Mouse (Mus musculus) R1 (cell line): ENCODE results near the gene Hs3st4.
A peak's percentile ranks its signal among the peaks of the same experiment; 100 is the strongest.

Experiments used
- DNase-seq: peaks from one replicate; pipeline ENCODE4 v3.0.0-alpha.2; 2018; ENCODE audit warnings: low read depth, low spot score

The Hs3st4 gene

DNA sequence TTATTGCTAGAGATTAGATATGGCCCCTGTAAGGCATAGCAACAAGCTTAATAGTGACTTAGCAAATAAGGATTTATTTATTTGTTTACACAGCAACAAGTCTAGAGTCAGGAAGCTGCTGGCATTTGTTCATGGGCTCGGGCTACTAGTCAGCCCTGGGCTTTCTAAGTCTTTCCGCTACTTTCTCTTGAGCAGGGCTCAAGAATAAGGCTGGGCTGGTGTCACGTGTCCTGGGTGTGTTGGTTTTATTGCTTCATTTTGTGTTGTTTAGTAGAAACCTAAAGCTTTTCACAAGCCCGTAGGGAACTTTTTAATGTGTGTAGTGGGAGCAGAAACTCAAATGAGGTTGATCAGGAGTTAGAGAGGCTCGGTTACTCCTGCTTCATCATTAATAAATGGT lies 153.5 kb downstream of the Hs3st4 start:
- DNase-seq = no peak

DNA sequence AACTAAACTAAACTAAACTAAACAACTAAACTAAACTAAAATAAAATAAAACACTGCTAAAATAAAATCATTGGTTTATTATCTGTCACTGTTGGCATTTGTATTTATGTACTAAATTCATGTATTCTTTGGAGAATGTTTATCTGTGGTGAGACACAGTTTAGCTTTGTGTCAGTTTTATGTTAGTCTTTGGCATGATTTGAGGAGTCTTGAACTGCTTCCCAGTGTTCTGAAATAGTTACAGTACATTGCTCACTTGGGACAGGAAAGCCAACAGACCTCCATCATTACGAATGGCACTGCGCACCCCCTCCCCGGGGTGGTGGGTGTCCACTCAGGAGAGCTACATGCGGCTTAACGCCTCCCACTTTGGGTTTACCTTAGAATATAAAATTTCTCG lies 158.6 kb downstream of the Hs3st4 start:
- DNase-seq = no peak

DNA sequence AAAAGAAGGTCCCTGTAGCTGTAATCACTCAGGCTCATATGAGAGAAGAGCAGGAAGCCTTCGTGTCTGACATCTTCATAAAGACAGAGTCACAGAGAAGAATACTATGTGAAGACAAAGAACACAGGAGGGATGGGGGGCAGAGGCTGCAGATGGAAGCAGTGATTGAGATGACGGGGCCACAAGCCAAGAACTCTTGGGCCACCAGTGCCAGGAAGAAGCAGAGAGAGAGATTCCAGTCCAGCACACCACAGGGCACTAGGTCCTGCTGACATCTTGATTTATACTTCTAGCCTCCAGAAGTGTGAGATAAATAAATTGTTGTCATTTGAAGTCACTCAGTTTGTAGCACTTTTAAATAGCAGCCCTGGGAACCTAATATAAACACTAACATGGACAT lies 168.2 kb downstream of the Hs3st4 start:
- DNase-seq = no peak

DNA sequence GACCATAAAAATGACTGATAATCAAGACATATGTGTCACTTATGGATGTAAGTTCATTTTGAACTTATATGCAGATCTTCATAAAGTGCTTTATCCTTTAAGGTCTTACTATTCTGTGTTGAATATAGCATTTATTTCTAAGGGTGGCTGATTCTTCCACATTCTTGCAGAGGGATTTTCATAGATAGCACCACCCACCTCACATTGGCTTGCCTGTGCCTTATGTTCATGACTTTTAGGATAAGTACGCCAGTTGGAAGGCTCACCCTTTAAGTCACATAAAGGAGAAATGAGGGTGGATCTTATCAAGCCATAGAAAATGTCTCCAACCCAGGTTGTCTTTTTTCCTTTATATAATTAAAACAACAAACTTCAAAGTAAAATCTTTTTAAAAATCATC lies 180.6 kb downstream of the Hs3st4 start:
- no peak for DNase-seq

DNA sequence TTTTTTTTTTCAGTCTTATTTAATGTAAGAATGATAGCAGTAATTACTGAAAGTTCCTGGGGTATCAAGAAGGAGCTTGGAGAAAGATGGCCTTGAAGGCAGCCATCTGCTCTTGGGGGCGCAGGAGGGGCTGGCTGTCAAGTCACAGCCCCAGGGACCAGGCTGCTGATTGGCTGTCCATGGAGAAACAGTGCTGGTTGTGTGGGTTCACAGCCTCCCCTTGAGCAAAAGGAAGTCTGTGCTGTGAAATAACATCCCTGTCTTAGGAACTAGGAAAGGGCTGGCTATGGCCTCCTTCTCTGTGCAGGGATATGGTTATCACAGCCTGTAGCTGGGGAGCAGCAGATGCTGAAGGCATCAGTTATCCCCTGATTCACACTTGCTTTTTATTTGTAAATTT lies 183.6 kb downstream of the Hs3st4 start:
- no peak for DNase-seq

DNA sequence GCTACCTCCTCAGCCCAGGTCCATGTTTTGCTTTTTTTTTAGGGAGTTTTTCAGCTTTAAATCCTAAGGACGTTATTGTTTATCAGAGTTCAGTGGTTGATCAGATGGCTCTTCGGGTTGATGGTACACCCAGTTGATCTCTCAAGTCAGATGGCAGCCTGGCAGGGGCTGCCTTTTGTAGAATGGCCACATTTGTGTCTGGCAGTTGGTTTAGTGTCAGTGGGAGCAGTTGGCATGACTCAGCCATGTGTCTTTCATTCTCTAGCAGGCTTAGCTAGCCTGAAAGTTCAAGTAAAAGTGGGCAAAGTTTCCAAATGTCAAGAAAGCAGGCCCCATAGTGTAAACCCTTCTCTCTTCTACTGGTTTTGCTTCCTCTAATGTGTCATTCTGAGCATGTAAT lies 186.1 kb downstream of the Hs3st4 start:
- no peak for DNase-seq

DNA sequence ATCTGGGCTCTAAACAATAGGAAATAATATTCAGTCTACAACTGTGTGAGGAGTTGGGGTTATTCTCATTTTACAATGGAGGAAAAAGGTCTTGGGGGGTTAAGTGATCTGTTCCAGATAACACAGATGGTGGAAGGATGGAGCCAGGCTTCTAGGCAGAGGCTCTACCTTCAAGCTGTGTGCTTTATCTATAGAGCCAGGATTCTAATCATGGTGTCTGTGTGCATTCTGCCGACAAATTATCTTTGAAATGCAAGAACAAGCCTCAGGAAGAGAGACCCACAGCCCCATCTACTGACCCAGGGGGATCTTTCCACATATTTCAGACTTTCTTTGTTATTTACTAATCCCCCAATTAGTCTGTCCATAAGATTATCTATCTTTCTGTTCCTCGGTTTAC lies 187.3 kb downstream of the Hs3st4 start:
- no peak for DNase-seq

DNA sequence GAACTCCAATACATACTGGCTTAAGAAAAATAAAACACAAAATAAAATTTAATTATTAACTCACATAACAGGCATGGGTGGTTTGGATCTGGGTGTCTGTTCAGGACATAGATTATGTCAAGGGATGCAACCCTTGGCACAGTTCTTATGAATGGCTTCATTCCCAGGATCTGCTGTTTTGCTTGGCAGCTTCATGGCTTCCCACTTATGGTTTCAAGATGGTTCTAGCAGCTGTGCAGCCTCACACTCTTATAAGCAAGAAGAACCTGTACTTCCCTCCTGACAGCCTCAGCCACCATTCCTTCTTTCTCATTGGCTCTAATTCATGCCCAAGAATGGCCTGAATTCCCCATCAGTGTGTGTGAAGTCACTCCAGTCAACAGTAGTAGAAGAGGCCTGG lies 189.3 kb downstream of the Hs3st4 start:
- no peak for DNase-seq

DNA sequence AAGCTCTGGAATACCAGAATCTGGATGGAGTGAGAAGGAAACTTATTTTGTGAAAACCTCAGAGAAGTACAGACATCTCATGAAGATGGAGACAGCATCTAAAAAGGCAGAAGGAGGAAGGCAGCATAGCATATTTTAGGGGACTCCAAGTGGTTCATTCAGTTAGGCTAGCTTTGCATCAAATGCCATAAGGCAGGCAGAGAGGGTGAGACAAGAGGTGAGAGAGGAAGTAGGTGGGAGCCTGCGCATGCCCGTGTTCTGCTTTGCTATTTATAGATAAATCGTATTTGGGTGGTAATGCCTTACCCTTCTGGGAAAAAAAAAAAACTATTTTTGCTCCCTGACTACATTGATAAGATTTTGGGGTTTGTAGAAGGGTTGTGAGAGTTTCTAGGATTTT lies 198.3 kb downstream of the Hs3st4 start:
- DNase-seq = no peak

DNA sequence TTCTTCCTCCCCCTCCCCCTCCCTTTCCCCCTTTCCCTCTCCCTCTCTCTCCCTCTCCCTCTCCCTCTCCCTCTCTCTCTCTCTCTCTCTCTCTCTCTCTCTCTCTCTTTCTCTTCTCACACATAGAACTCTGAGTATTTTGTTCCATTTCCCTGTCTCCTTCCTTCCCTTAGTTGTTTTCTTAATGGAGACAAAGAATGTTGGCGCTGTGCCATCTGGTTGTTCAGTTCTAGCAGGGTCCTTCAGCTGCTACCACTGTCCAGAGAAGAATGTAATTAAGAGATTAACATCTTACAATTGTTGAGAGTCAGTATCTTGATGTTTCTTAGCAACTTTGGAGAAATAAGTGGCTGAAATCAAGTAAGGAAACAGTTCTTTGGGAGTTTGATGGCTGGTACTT lies 202.0 kb downstream of the Hs3st4 start:
- DNase-seq = no peak

DNA sequence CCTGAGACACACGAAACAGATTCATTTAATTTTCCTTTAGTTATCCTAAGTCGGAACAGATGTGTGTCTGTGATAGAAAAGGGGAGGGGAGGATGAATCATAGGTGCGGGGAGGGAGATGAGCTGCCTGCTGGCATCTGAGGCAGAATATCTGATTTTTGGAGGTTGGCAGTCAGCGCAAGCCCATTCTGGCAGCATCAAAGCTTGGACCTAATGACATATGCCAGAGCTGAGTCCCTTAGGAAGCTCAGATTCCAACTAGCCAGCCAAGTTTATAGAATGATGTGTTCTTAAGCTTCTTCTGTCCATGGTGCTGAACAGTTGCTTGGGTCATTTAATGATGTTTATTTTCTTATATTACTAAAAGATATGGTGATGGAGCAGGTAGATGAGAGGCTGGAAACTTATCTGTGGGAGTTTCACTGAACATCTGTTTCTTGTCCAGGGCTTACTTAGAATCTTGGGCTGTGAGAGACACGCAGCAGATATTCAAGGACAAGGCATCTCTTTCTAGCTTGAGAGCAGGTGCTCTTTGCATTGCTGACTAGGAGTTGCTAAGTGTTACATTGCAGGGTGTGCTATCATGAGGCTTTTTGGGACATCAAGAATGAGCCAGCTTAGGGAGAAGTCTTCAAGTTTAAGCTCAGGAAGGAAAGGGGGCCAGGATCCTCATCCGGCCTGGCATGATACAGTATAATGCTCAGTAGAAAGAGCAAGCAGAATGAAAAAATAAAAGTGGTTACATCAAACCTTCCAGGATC lies 216.3 kb downstream of the Hs3st4 start:
- DNase-seq = peak; percentile 30

DNA sequence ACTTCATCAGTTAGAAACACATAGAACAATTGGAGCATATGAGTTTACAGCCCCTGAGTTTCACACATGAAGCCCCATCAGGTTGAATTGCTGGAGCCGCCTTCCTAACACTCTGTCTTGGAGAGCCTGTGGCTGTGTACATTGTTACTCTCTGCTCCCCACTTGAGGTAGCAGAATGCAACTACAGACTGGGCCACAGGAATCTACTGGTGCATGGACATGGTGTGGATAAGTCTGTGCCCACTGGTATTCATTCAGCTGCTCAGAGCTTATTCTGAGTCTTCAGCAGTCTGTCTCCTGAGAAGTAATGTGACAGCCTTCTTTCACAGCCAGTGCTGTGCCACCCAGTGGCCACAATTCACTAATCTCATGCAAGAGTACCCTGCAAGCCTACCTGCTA lies 234.3 kb downstream of the Hs3st4 start:
- DNase-seq = peak; percentile 18

DNA sequence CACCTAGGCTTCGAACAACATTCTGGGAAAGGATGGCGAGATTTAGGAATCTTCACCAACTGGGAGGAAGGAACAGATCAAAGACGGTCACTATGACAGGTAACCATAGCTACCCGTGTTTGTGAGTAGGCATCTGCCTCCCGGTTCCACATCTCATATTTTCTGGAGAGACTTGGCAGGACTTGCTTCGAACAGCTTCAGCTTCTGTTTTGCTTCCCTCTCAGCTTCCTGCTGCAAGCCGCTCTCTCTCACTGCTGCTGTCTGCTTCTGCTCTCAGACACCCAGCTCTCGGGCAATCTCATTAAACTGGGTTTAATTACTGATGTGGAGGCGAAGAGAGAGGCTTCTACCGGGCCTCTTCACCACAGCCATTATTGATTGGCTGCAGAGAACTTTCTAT lies 237.9 kb downstream of the Hs3st4 start:
- no peak for DNase-seq

DNA sequence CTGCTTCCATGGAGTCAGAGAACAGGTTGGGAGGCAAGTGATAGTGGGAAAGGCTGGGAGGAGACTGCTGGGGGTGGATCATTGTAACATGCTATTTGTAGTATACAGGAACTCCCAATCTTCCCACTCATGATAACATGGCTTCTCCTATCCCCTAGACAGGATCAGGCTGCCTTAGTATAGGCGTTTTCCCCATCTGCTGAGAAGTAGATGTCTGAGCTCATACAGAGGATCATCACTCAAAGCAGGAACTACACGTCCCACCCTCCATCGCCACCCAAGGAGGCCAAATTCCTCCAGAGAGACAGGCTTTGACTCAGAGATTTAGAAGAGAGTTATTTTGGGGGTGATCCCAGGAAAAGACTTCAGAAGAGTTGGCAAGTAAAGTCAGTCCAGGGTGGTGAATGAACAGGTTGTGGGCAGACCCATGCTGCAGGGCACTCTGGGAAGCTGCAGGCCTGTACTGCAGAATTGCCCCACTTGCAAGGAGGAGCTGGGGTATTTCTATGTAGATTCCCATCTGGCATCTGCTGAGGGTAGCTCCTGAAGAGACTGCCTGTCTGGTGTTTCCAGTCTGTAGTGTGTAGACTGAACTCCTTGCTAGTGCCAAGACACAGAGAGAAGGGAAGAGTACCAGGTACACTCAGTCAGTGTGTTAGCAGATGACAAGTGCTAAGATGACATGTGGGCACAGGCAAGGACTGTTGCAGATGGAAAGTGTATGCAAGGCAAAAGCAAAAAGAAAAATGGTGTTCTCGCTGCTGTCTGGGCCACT lies 255.4 kb downstream of the Hs3st4 start:
- no peak for DNase-seq

DNA sequence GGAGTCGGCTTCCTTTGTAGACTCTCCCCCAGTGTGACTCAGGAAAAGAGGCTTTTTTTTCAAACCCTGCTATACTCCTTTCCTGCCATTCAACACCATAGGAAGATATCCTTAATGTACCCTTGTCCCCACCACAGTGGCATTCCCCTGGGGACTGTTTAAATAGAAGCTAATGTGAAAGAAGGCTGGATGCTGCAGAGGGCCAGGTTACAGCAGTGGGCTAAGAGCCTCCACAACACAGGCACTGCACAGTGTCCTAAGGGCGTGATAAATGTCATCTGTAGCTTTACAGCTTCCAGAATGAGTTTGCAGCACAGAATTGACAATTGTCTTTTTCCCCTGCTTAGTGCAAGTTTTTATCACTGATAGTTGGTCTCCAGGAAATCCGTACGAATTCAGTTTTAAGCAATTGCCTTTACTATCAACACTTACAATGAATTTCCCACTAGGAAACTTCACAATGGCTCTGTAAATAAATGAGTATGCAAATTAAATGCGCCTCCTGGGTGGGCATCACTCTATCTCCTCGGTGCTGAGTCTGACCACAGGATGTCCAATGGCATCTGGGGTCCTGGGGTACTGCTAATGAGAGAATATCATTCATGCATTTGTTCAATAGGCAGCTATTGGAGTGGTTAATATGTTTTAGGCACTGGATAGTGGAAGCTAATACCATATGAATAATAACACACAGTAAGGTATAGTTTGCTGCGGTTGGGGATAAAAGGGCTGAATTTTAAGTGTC lies 257.4 kb downstream of the Hs3st4 start:
- DNase-seq = no peak

DNA sequence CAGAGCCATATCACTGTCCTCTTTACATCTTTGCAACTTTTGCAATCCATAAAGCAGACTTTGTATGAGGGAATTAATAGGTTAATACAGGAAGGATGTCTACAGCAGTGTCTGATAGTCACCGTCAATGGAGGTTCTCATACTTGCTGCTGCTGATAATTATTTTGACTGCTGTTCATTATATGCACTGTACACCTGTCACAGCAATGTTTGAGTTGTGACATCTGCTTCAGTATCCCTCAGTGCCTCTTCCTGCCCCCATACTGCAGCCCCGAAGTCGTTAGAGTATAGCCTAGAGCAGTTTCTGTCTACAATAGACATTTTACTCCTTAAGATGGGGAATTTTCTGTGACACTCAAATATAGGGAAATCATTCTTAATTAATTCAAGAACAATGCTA lies 267.2 kb downstream of the Hs3st4 start:
- DNase-seq = no peak

DNA sequence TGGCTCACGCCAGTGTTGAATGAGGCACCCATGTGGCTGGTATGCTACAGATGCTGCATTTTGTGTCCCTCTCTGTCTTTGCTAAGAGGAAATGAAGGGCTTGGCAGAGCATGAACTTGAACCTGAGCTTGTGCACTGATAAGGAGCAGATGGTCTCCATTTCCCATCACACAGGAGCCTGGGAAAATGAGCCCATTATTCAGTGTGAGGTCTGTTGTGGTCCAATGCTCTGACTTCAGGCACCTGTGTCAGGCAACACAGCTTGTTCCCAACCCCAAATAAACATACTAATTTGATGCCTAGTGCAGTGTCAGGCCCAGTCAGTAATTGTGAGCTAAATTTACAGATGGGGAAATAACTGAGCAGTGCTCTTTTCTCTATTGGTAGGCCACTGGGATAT lies 267.9 kb downstream of the Hs3st4 start:
- DNase-seq = no peak

DNA sequence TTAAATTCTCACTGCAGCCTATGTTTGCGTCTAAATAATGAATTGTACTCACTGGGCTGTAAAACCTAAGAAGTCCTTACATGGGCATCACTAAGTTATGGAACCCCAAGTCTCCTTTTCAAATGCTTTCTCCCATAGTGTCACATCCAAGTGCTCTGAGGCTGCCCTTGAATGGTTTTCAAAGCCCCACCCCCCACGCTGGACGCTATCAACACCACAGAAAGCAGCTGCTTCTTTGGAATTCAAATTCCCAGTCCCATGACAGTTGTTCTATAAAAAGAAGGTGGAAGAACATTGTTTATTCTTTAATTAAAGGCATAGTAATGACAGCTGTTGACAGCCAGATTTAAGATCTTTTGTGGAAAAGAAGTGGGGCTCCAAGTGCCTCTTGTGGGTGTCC lies 275.8 kb downstream of the Hs3st4 start:
- no peak for DNase-seq

DNA sequence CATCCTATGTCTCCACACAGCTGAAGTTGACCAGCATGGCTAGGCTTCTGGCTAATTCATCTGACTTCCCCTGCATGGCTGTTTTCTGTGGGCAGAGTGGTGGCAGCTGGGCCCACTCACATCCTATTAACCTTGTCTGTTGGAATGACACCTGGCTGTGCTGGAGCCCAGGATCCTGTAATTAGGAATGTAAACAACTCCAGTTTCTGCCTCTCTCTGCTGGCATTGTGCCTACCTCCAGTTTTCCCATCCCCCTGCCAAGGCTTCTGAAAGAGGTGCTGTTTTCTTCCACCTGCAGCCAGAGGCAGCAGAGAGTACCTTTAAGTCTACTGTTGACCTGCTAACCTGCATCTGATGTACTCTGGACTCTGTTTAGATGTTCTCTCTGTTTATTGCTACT lies 288.1 kb downstream of the Hs3st4 start:
- DNase-seq = no peak

DNA sequence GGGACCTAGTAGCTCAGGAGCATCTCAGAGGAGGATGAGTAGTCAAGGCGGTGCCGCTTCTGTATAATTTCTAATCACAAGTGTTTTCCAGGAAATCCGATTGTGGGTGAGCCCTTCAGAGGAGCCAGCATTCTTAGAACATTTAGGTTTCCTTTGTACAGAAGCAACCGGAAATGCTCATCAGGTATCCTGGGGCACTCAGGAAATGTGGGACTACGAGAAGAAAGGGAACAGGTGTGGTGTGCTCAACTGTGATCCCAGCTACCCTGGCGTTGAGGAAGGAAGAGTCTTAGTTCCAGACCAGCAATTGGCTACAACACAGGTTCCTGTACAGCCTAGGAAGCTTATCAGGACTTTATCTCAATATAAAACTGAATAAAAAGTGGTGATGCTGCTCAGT lies 307.2 kb downstream of the Hs3st4 start:
- peak; percentile 60 for DNase-seq

DNA sequence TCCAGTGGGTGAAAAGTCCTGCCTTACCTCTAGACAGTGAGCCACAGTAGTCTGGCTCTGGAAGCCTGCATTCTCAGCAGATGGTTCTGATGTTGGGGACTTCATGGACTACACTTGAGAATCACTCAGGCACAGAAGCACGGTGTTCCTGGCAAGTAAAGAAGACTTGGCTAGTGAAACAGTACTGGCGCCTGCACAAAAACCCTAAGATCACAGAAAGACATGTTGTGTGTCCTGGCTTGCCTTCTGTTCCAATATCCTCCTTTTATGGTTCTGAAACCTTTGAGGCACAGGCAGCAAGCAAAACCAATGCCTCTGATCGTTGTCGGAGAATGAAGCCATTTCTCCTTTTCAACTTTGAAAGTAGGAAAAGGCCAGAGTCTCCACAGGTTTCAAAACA lies 336.8 kb downstream of the Hs3st4 start:
- DNase-seq = no peak

DNA sequence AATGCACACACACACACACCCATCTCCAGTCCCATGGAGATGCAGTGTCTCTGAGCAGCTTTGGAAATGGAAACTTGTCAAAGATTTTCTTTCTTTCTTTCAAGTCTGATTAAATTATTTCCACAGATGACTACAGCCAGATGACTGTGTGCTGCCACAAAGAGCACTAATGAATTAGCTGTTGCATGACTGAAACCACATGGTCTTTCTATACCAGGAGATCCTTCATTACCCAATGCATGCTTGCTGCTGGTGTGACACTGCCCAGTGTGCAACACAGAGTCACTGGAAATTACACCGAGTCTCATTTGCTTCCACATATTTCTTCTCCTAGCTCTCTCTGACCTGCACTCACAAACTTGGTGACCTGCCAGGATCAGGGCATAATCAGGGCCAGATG lies 353.0 kb downstream of the Hs3st4 start:
- DNase-seq = no peak

DNA sequence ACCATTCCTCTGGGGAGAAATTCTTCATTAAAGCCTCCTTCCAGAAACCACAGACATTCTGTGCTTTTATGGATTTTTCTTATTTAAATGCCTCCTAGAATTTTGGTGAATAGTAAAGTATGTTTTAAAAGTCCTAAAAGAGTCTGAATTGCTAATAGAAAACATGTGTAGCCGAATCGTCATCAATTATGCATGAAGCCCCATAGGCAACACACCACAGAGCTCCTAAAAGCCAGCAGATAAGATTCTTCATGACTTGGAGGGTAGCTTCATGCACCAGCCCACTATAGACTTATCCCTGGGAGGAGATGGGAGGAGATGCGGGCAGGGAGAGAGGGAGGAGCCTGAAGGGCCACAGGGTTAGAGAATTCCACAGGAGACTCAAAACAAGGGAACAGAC lies 358.8 kb downstream of the Hs3st4 start:
- DNase-seq = no peak
